Mouse (Mus musculus): Measurements from ENCODE around the gene Twist1. TPM values are rescaled to one million over a fixed set of nuclear protein-coding genes. Genes with fewer than 3 reads are reported as not detected.
A peak's percentile ranks its signal among the peaks of the same experiment; 100 is the strongest.

Gene Twist1
- polyA plus RNA-seq, 1 experiment from 2014 or later, result 0.37 TPM

DNA sequence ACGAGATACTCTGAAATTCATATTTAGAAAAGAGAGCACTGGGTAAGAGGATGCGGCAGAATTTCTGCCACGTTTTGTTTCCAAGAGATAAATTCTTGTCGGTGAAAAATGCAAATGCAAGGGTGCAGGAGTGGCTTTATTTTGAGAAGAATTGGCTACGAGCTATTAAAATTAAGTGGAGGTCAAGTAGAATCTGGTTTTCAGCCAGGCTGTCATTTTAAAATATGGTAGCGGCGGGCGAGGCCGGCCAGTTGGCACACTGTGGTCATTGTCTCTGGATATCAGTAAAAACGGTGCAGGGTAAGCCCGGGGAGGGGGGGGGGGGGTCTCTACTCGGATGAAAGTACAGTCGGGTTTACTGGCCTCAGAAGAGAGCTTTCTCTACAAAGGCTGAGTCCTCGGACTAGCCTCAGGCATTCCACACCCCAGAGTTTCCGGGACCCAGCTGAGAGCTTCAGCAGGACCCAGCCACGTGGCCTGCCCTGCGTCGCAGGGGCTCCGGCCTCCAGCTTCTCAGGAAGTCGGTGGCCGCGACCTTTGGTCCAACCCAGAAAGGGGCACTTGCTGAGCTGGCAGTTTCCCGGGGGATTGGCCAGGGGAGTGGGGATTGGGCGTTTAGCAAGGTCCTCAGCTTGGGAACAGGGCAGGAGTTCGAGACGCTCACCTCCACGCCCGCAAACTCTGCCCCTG, 1.7 kb upstream of the Twist1 start:
- Histone ChIP-seq H3K9me3 (ENCODE audit: low read depth, low read length) (no peaks in the 10 kb centered on the region), H3K4me1 (ENCODE audit: insufficient read depth) (peaks cover 3% of the 10 kb centered on the region; the same call in 1 of the 2 replicates), H3K4me3 (ENCODE audit: low read depth, low read length) (peak overlapping the region; percentile 8; the same call in 1 of the 2 replicates), H3K4me2 (peak overlapping the region; percentile 16; the same call in 1 of the 2 replicates), H3K27ac (ENCODE audit: low read depth) (no peak overlapping the region), H3K36me3 (ENCODE audit: insufficient read depth) (no peaks in the 10 kb centered on the region), H3K27me3 (ENCODE audit: insufficient read depth, low read length) (peaks cover 81% of the 10 kb centered on the region), H3K9ac (no peak overlapping the region)
- DNase-seq (peak; percentile 33), ATAC-seq (ENCODE audit: insufficient read depth) (no peak)
- WGBS, result 4% methylated on average over 28 of the region's 28 CpGs
- no peak for TF ChIP-seq CTCF (IDR thresholded peaks at IDR 0.05; ENCODE audit: low read depth)

DNA sequence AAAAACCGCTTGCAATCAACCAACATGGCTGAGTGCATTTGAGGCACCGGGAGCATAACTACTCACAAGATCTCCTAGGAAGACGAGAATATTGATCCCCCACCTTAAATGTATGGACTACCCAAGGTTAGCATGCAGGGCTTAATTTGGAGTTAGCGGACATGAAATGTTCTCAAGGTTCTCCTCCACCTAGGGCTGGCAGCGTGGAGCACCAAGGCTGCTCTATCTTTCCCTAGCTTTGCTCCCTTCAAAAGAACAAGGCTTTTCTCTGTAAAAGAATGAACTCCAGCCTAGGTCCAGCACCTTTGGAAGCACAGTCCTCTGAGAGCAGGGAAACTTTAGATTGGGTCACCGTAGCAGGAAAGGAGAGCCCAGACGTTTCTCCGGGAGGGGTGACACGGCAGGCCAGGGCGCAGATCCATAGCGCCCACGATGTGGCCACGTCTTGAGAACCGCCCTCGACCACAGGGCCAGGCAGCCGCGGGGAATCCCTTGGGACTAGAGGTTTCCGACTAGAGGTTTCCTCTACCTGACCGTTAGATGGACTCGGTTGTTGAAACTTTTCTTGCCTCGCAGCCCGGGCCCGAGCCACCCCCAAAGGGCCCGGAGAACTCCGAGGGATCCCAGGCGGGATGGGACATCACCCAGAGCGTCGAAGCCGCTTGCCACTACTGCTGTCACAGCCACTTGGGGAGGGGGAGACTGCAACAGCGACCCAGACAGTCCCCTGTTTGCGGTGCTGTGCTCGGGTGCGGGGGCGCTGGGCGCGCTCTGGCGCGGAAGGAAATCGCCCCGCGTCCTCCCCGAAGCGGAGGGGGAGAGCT, 683 bp upstream of the Twist1 start:
- no peaks in the 10 kb centered on the region for H3K36me3 ChIP-seq (ENCODE audit: insufficient read depth)
- peak overlapping the region; percentile 77 for H3K4me2 ChIP-seq
- ATAC-seq (ENCODE audit: insufficient read depth) (peak; percentile 35), DNase-seq (no peak)
- no peak overlapping the region for H3K27ac ChIP-seq (ENCODE audit: low read depth)
- peak overlapping the region; percentile 52 for H3K4me3 ChIP-seq (ENCODE audit: low read depth, low read length)
- H3K9me3 ChIP-seq (ENCODE audit: low read depth, low read length), result no peaks in the 10 kb centered on the region
- H3K27me3 ChIP-seq (ENCODE audit: insufficient read depth, low read length), result peaks cover 82% of the 10 kb centered on the region
- H3K9ac ChIP-seq, result peak overlapping the region; percentile 34; the same call in 1 of the 2 replicates
- no peak for TF ChIP-seq CTCF (IDR thresholded peaks at IDR 0.05; ENCODE audit: low read depth)
- WGBS, result 1% methylated on average over 43 of the region's 43 CpGs
- peaks cover 3% of the 10 kb centered on the region; the same call in 1 of the 2 replicates for H3K4me1 ChIP-seq (ENCODE audit: insufficient read depth)

DNA sequence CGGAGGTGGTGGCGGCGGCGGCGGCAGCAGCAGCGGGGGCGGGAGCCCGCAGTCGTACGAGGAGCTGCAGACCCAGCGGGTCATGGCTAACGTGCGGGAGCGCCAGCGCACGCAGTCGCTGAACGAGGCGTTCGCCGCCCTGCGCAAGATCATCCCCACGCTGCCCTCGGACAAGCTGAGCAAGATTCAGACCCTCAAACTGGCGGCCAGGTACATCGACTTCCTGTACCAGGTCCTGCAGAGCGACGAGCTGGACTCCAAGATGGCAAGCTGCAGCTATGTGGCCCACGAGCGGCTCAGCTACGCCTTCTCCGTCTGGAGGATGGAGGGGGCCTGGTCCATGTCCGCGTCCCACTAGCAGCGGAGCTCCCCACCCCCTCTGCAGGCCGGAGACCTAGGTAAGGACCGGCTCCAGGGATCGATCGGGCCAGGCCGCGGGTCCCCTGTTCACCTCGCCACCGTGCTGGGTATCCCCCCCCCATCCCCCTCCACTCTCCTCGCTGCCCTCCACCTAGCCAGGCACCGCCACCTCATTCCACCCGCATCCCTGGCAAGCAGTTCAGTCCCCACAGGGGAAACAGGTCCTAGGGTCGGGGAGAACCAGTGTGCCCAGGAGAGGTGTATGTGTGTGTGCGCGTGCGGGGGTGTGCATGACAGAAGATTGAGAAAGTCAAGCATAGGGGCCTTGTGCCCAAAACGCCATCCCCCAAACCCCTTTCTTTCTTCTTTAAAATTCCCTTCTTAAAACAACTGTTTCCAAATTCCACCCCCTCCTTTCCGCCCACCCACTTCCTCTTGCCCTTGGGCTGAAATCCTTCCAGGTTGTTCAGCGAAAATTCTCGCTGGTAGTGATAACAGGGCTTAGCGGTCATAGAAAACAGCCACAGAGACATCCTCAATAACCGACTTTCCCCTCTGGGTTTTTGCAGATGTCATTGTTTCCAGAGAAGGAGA, 1.0 kb downstream of the Twist1 start:
- ATAC-seq (ENCODE audit: insufficient read depth) (peak; percentile 35), DNase-seq (peak; percentile 36)
- H3K9me3 ChIP-seq (ENCODE audit: low read depth, low read length), result no peaks in the 10 kb centered on the region
- peak overlapping the region; percentile 50; the same call in 1 of the 2 replicates for H3K27ac ChIP-seq (ENCODE audit: low read depth)
- peaks cover 93% of the 10 kb centered on the region for H3K27me3 ChIP-seq (ENCODE audit: insufficient read depth, low read length)
- H3K36me3 ChIP-seq (ENCODE audit: insufficient read depth), result no peaks in the 10 kb centered on the region
- peak overlapping the region; percentile 55 for H3K9ac ChIP-seq
- 1% methylated on average over 56 of the region's 56 CpGs for WGBS
- peak overlapping the region; percentile 52 for H3K4me3 ChIP-seq (ENCODE audit: low read depth, low read length)
- peaks cover 3% of the 10 kb centered on the region; the same call in 1 of the 2 replicates for H3K4me1 ChIP-seq (ENCODE audit: insufficient read depth)
- no peak for TF ChIP-seq CTCF (IDR thresholded peaks at IDR 0.05; ENCODE audit: low read depth)
- peak overlapping the region; percentile 77 for H3K4me2 ChIP-seq

DNA sequence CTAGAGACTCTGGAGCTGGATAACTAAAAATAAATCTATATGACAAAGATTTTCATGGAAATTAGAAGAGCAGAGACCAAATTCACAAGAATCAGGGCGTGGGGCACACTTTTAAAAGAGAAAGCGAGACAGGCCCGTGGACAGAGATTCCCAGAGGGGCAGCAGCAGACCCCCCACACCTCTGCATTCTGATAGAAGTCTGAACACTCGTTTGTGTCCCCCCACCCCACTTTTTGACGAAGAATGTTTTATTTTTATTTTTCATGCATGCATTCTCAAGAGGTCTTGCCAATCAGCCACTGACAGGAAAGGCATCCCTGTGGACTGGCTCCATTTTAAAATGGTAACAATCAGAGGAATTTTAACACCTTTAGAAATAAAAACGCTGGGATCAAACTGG, 1.7 kb downstream of the Twist1 start:
- ATAC-seq (ENCODE audit: insufficient read depth), result no peak
- Histone ChIP-seq H3K9me3 (ENCODE audit: low read depth, low read length) (no peaks in the 10 kb centered on the region), H3K27ac (ENCODE audit: low read depth) (no peak overlapping the region), H3K4me2 (peak overlapping the region; percentile 77; the same call in 1 of the 2 replicates), H3K9ac (no peak overlapping the region), H3K4me3 (ENCODE audit: low read depth, low read length) (peak overlapping the region; percentile 52), H3K27me3 (ENCODE audit: insufficient read depth, low read length) (peaks cover 94% of the 10 kb centered on the region), H3K36me3 (ENCODE audit: insufficient read depth) (no peaks in the 10 kb centered on the region), H3K4me1 (ENCODE audit: insufficient read depth) (peaks cover 3% of the 10 kb centered on the region; the same call in 1 of the 2 replicates)
- no peak for DNase-seq
- 8% methylated on average over 6 of the region's 6 CpGs for WGBS
- no peak for TF ChIP-seq CTCF (IDR thresholded peaks at IDR 0.05; ENCODE audit: low read depth)

DNA sequence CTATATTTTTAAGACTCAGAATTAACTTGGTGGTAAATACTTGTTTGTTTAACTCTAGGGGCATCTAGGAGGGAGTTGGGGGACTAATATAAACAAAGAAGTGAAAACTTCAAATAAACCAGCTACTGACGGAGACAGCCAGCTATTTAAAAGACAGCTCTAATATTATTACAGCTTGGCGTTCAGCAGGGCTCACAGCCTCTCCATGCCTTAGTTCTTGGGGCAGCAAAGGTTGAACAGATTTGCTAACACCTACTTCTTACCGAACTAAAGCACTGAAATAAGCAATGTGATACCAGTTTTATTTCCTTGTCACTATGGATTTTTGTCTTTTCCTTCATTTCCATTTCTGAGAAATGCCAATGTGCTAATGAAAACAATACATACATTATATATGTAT, 2.4 kb downstream of the Twist1 start:
- peaks cover 95% of the 10 kb centered on the region for H3K27me3 ChIP-seq (ENCODE audit: insufficient read depth, low read length)
- no peaks in the 10 kb centered on the region for H3K9me3 ChIP-seq (ENCODE audit: low read depth, low read length)
- no peaks in the 10 kb centered on the region for H3K36me3 ChIP-seq (ENCODE audit: insufficient read depth)
- WGBS, result 10% methylated on average over 3 of the region's 3 CpGs
- DNase-seq, result peak; percentile 31
- no peak overlapping the region for H3K4me3 ChIP-seq (ENCODE audit: low read depth, low read length)
- ATAC-seq (ENCODE audit: insufficient read depth), result no peak
- no peak overlapping the region for H3K27ac ChIP-seq (ENCODE audit: low read depth)
- TF ChIP-seq CTCF (IDR thresholded peaks at IDR 0.05; ENCODE audit: low read depth), result no peak
- no peak overlapping the region for H3K9ac ChIP-seq
- peaks cover 3% of the 10 kb centered on the region; the same call in 1 of the 2 replicates for H3K4me1 ChIP-seq (ENCODE audit: insufficient read depth)
- no peak overlapping the region for H3K4me2 ChIP-seq

DNA sequence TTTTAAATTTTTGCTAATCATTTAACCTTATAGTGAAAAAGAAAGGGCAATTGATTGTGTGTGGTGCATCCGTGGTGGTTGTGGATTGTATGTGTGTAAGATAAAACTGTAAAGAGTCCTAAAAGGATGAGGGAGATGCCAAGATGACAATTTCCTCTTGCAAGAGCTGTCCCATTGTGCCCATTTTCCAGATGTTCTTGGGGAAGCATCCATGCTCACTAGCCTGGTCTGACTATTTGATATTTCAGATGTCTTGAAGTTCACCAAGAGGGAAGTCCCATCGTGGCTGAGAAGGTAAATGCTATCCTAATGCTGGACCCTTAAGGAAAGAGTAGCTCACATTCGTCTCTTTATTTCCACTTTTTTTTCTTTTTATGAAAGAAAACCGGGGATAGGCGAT, 3.5 kb downstream of the Twist1 start:
- Histone ChIP-seq H3K36me3 (ENCODE audit: insufficient read depth) (no peaks in the 10 kb centered on the region), H3K27ac (ENCODE audit: low read depth) (no peak overlapping the region), H3K9ac (no peak overlapping the region), H3K4me2 (no peak overlapping the region), H3K27me3 (ENCODE audit: insufficient read depth, low read length) (peaks cover 94% of the 10 kb centered on the region), H3K9me3 (ENCODE audit: low read depth, low read length) (no peaks in the 10 kb centered on the region), H3K4me3 (ENCODE audit: low read depth, low read length) (no peak overlapping the region), H3K4me1 (ENCODE audit: insufficient read depth) (peaks cover 3% of the 10 kb centered on the region; the same call in 1 of the 2 replicates)
- ATAC-seq (ENCODE audit: insufficient read depth), result no peak
- TF ChIP-seq CTCF (IDR thresholded peaks at IDR 0.05; ENCODE audit: low read depth), result no peak
- no peak for DNase-seq
- WGBS, result 35% methylated on average over 5 of the region's 5 CpGs
